Mouse (Mus musculus) midbrain, embryonic 13.5 days (tissue): Measurements from ENCODE around the gene Gm14443. TPM values are rescaled to one million over a fixed set of nuclear protein-coding genes. Genes with fewer than 3 reads are reported as not detected.
"Not testable (repeated sequence)": the region's sequence is repeated elsewhere in the genome, so short reads cannot be mapped to it uniquely, and the experiment has no call there.

ENCODE experiments used
- ATAC-seq: fragments of 200-750 bp; cut with Nextera tagmentation; 2 replicates; pipeline ENCODE4 v1.8.0; 2017; ENCODE audit warnings: mild to moderate bottlenecking, moderate TSS enrichment, moderate library complexity
- H3K27ac ChIP-seq: fragments of 300-500 bp; sonication (generic); 2 replicates; pipeline ENCODE4 v1.5.1; 2015; ENCODE audit warnings: inconsistent platforms, mild to moderate bottlenecking, moderate library complexity
- H3K27me3 ChIP-seq: fragments of 300-500 bp; sonication (generic); 2 replicates; pipeline ENCODE4 v1.6.1; 2015; ENCODE audit warnings: mild to moderate bottlenecking, inconsistent platforms
- H3K36me3 ChIP-seq: fragments of 300-500 bp; sonication (generic); 2 replicates; pipeline ENCODE4 v1.6.1; 2015; ENCODE audit warnings: mild to moderate bottlenecking, inconsistent platforms
- H3K4me1 ChIP-seq: fragments of 300-500 bp; sonication (generic); replicated peaks from 2 replicates; pipeline ENCODE4 v1.6.1; 2015; ENCODE audit warnings: inconsistent platforms
- H3K4me2 ChIP-seq: fragments of 300-500 bp; sonication (generic); replicated peaks from 2 replicates; pipeline ENCODE4 v1.6.1; 2015; ENCODE audit warnings: moderate library complexity, mild to moderate bottlenecking, inconsistent platforms
- H3K4me3 ChIP-seq: fragments of 300-500 bp; sonication (generic); replicated peaks from 2 replicates; pipeline ENCODE4 v1.5.1; 2015; ENCODE audit warnings: mild to moderate bottlenecking, inconsistent platforms
- H3K9ac ChIP-seq: fragments of 300-500 bp; sonication (generic); replicated peaks from 2 replicates; pipeline ENCODE4 v1.6.1; 2015; ENCODE audit warnings: mild to moderate bottlenecking, inconsistent platforms
- H3K9me3 ChIP-seq: fragments of 300-500 bp; sonication (generic); 2 replicates; pipeline ENCODE4 v1.6.1; 2016; ENCODE audit warnings: mild to moderate bottlenecking, inconsistent platforms
- WGBS: fragments of 180-500 bp; shearing (Covaris S2); methylation state at CpG from one replicate; pipeline ENCODE4 v1.1.7; 2015; 5-methylcytosine and 5-hydroxymethylcytosine counted together
- polyA plus RNA-seq: library from polyadenylated mRNA; unstranded; fragments of >200 nt; fragmentation: Nextera tagmentation; extraction: Ambion mirVana; gene quantifications from 2 replicates; pipeline ENCODE4 v1.2.1, GENCODE M21; 2015

Gm14443 gene
- 1.4 TPM in 2 replicates for polyA plus RNA-seq

DNA sequence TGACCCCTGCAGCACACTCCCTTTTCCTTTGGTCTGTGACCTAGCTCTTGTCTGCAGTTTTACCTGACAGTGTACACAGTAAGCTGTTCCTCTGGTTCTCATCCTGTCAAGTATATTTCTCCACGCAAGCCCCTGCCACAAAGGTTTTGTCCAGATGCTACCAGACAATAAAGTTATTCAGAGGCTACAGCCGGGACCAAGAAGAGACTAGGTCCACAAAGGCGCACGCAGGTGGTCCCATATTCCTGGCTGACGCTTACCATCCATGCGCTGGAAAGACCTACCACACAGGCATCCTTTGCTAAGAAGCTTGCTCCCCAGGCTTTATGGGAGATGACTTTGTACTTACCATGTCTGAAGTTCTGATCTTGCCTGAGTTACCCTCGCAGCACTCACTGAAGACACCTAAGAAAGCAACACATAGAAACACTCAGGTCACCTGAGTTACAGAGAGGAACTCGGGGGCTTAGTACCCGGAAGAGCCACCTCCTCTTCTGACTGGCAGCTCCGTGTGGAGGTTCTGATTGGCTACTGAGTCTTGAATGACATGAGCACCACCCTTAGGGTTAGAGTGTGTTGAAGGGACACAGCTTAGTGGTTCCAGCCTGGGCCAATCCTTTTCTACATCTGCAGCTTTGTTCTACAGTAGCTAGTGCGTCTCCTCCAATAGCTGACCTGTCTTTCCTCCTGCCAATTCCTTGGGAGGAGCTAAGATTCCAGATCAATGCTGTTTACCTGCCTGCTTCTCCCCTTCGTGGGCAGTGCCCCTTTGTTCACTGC lies at the start of gene Gm14443:
Gene Gm14443, minus strand, starts transcription at position 471 of the 780 bp plus-strand sequence.
- not testable (repeated sequence) for H3K27me3 ChIP-seq, H3K4me2 ChIP-seq, ATAC-seq, H3K36me3 ChIP-seq, H3K4me3 ChIP-seq, H3K4me1 ChIP-seq, H3K27ac ChIP-seq, H3K9me3 ChIP-seq, H3K9ac ChIP-seq
- 80% methylated on average over 12 of the region's 12 CpGs for WGBS

- WGBS = no CpG with 5 or more reads among the region's 7 CpGs
- not testable (repeated sequence) for H3K4me3 ChIP-seq
Observed at GRCm38 (mm10) chr2:175206732-175207131, 31.1 kb upstream of the Gm14443 start, which contains the start of gene Gm14391. Gene Gm14391, minus strand, starts transcription at chr2:175206917.

GRCm38 (mm10) chr2:175179008-175179407 lies 3.3 kb upstream of the Gm14443 start:
- H3K4me2 ChIP-seq, H3K27ac ChIP-seq, H3K9ac ChIP-seq, H3K27me3 ChIP-seq, H3K9me3 ChIP-seq, ATAC-seq, H3K36me3 ChIP-seq, H3K4me3 ChIP-seq, H3K4me1 ChIP-seq: not testable (repeated sequence)
- WGBS = 49% methylated on average over 1 of the region's 1 CpGs

More at GRCm38 (mm10) chr2:175206732-175207131, 31.1 kb upstream of the Gm14443 start, which contains the start of gene Gm14391:
- not testable (repeated sequence) for H3K4me1 ChIP-seq, H3K27me3 ChIP-seq, H3K27ac ChIP-seq, H3K9me3 ChIP-seq, H3K36me3 ChIP-seq, H3K4me2 ChIP-seq, H3K9ac ChIP-seq, ATAC-seq

DNA sequence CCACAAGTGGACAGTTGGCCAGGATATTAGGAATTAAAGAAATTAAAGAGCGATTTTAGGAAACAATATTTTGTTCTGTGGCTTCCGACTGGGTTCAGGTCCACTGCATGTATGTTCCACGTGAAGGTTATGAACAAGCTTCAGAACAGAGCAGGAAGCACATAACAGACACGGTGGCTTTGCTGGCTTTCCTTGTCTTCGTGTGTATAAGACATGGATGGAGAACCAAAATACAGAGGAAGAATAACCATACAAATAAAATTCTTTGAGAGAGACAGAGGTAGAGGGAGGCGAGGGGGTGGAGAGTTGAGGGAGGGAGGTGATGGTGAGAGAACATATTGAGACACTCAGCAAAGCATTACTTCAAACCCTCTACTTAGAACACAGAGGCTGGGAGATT lies 641 bp upstream of the Gm14443 start:
- H3K27ac ChIP-seq = no peak overlapping the region
- H3K9ac ChIP-seq = no peak overlapping the region
- 84% methylated on average over 6 of the region's 6 CpGs for WGBS
- no peaks in the 10 kb centered on the region for H3K4me1 ChIP-seq
- H3K27me3 ChIP-seq = no peaks in the 10 kb centered on the region
- no peaks in the 10 kb centered on the region for H3K36me3 ChIP-seq
- ATAC-seq = no peak
- no peak overlapping the region for H3K4me3 ChIP-seq
- H3K9me3 ChIP-seq = no peaks in the 10 kb centered on the region
- no peak overlapping the region for H3K4me2 ChIP-seq

DNA sequence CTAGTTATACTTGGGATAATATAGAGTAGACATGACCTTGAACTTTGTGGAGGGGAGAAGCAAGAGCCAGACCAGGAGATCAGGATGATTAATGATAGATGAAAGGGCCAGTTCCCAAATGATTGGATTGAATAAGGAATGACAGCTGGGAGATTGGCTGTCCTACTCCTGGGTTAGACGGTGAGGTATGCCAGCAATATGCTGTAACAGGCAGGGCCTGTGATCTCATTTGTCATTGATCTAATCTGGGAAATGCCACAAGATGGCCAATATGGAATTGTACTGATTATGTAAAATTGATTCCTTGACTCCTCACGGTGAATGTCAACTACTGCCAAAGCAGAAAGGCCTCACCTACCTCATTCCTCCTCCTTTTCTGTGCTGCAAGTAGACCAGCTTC lies 1.6 kb downstream of the Gm14443 start:
- H3K27ac ChIP-seq, ATAC-seq, H3K9ac ChIP-seq, H3K9me3 ChIP-seq, H3K4me3 ChIP-seq, H3K4me2 ChIP-seq, H3K27me3 ChIP-seq, H3K36me3 ChIP-seq, H3K4me1 ChIP-seq: not testable (repeated sequence)
- WGBS = 93% methylated on average over 2 of the region's 2 CpGs

DNA sequence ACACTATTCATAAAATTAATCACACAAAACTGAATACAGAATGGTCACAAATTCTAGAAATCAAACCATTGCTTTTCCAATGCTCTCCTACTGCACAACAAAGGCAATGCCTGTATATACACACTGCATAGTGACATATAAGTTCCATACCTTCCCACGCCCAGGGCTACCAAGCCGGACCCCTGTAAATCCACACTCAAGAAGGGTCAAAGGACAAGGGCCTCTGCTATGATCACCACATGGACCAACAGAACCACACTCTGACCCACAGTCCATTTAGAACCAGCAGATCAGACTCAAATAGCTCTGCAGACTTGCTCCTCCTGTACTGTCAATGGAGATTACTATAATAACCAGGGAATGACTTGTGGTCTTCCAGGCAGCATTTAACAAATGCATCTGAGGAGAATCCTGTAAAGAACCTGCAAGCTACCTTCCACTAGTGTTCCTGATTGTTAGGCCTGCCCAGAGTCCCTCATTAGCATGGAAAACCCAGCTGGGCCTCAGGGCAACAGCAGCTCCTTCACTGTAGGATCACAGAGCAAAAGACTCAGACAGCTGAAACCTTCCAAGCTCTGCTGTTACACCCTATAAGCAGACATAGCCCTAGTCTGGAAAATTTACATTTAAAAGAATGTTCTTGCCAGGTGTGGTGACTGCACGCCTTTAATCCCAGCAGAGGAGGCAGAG lies 2.6 kb downstream of the Gm14443 start:
- not testable (repeated sequence) for H3K4me2 ChIP-seq, H3K27me3 ChIP-seq, H3K4me3 ChIP-seq, H3K4me1 ChIP-seq, H3K9me3 ChIP-seq, H3K36me3 ChIP-seq, H3K27ac ChIP-seq, H3K9ac ChIP-seq, ATAC-seq
- WGBS = 90% methylated on average over 3 of the region's 3 CpGs

DNA sequence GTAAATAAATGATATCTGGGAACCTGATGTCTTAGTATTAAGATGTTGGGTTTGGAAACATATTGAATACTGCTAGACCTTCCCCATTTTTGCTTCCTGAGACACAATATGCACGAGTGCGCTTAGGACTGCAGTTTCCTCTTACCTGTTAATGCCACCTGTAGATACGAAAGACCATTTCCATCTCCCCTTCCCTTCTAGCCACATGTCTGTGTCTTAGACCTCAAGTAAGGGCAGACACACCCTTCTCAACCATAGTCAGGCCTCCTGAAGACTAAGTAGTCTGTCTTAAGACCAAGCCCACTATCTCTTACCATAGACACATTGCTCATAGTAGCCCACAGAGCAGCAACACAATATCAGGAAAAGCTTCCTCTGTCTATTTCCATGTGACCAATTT lies 3.5 kb downstream of the Gm14443 start:
- no peak overlapping the region for H3K9ac ChIP-seq
- no peak overlapping the region for H3K27ac ChIP-seq
- 86% methylated on average over 3 of the region's 3 CpGs for WGBS
- no peaks in the 10 kb centered on the region; the same call in 1 of the 2 replicates for H3K9me3 ChIP-seq
- H3K27me3 ChIP-seq = no peaks in the 10 kb centered on the region
- H3K4me3 ChIP-seq = no peak overlapping the region
- H3K4me1 ChIP-seq = no peaks in the 10 kb centered on the region
- ATAC-seq = no peak
- no peak overlapping the region for H3K4me2 ChIP-seq
- H3K36me3 ChIP-seq = no peaks in the 10 kb centered on the region

- not testable (repeated sequence) for H3K4me2 ChIP-seq, ATAC-seq, H3K27me3 ChIP-seq, H3K9me3 ChIP-seq, H3K36me3 ChIP-seq, H3K9ac ChIP-seq, H3K4me1 ChIP-seq, H3K4me3 ChIP-seq, H3K27ac ChIP-seq
- 83% methylated on average over 2 of the region's 2 CpGs for WGBS
Observed at GRCm38 (mm10) chr2:175166870-175167269, 8.8 kb downstream of the Gm14443 start.

- H3K27ac ChIP-seq, H3K9me3 ChIP-seq, H3K4me3 ChIP-seq, H3K36me3 ChIP-seq, H3K27me3 ChIP-seq, H3K4me2 ChIP-seq, ATAC-seq, H3K9ac ChIP-seq, H3K4me1 ChIP-seq: not testable (repeated sequence)
- 93% methylated on average over 12 of the region's 12 CpGs for WGBS
Observed at GRCm38 (mm10) chr2:175165110-175165509, 10.6 kb downstream of the Gm14443 start.

GRCm38 (mm10) chr2:175161438-175161837 lies 14.2 kb downstream of the Gm14443 start:
- H3K9me3 ChIP-seq, H3K4me2 ChIP-seq, H3K27ac ChIP-seq, H3K4me3 ChIP-seq, H3K36me3 ChIP-seq, H3K9ac ChIP-seq, ATAC-seq, H3K27me3 ChIP-seq, H3K4me1 ChIP-seq: not testable (repeated sequence)
- 91% methylated on average over 4 of the region's 4 CpGs for WGBS

- Histone ChIP-seq H3K9ac (no peak overlapping the region), H3K4me1 (no peaks in the 10 kb centered on the region), H3K27me3 (no peaks in the 10 kb centered on the region), H3K36me3 (no peaks in the 10 kb centered on the region), H3K4me3 (no peak overlapping the region), H3K27ac (no peak overlapping the region), H3K4me2 (no peak overlapping the region), H3K9me3 (peaks cover 6% of the 10 kb centered on the region)
- ATAC-seq = no peak
- WGBS = 84% methylated on average over 3 of the region's 3 CpGs
Observed at GRCm38 (mm10) chr2:175158642-175159041, 17.0 kb downstream of the Gm14443 start.

GRCm38 (mm10) chr2:175156696-175157095 lies 19.0 kb downstream of the Gm14443 start:
- Histone ChIP-seq H3K4me1 (no peaks in the 10 kb centered on the region), H3K27me3 (no peaks in the 10 kb centered on the region), H3K9me3 (peaks cover 6% of the 10 kb centered on the region), H3K9ac (no peak overlapping the region), H3K36me3 (no peaks in the 10 kb centered on the region), H3K4me3 (no peak overlapping the region), H3K27ac (no peak overlapping the region), H3K4me2 (no peak overlapping the region)
- ATAC-seq = no peak
- WGBS = 92% methylated on average over 13 of the region's 13 CpGs
